Mouse (Mus musculus): ENCODE measurements at regions not wholly inside any gene's neighbourhood (a gene's known extent, or its start where the extent isn't known, plus 50 kb on each side); places are given as distances from the start of the nearest gene placed in this dataset.

DNA sequence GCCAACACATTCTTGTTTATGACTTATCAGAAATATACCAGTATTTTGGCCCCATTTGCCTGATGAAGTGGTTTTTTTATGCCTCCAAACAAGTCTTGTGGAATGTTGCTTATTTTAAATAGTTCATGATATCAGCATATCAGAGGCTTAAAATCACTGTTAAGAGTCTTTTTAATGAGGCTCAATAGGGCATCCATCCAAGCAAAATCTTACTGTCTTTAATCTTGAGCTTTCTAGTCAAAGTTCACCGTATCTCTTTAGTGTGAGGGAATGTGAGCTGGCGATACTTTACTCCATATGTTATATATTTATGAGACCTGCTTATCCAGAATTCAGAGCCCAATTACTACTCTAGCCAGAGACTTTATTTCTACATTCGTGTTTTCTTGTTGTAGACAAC is 263.0 kb upstream of the BC052040 start:
- TF ChIP-seq POLR2A (IDR thresholded peaks at IDR 0.05; ENCODE audit: control insufficient read depth, extremely low read depth, insufficient read depth, low read length, poor library complexity) (no peak), CTCF (IDR thresholded peaks at IDR 0.05; ENCODE audit: borderline replicate concordance, control insufficient read depth, extremely low read depth, insufficient read depth, low read length, poor library complexity) (no peak)

Data from thymus, adult 2 months (tissue).